Mouse (Mus musculus) embryo, embryonic 11.5 days (tissue): Measurements from ENCODE around the gene Olfr773.
"Not testable (repeated sequence)": the region's sequence is repeated elsewhere in the genome, so short reads cannot be mapped to it uniquely, and the experiment has no call there.

Source experiments
- DNase-seq: peaks from one replicate; pipeline ENCODE4 v3.0.0-alpha.2; 2012; ENCODE audit warnings: low read depth, low spot score

Gene Olfr773

DNA sequence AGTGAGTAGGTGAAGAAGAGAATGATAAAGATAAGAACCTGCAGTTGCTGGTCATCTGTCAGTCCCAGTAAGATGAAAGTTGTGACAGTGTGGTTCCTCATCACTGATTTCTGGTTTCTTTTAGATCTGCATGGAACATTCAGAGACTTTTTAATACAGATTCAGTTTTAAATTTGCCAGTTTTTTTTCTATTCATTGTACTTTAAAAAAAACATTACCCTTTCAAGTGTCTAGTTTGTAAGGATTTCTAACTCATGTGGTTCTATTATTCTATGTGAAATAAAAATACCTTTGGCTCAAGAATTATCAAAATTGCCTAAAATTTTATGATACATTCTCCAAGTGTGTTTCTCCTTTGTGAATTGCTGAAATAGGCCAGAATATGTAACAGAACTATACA, at the start of gene Olfr773:
Gene Olfr773, minus strand, starts transcription at position 101 of the 400 bp plus-strand sequence.
- not testable (repeated sequence) for DNase-seq

DNA sequence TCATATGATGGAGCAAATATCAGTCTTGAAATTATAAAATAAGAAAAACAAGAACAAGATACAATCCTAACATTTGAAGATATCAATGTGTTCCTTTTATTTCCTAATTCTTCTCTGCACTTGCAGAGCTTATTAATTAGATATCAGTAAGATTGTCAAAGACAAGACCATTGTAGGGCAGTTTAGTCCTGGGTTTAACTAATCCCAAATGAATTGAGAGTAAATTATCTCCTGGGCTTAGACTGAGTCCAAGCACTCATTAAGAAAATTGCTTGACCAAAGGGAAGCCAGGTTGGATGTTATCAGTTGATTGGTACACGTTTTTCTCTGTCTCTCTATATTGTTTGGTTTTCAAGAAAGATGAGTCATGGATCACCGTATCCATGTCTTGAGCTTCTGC, 48.7 kb upstream of the Olfr773 start, which contains the start of gene Olfr774:
Gene Olfr774, plus strand, starts transcription at position 301 of the 400 bp plus-strand sequence.
- no peak for DNase-seq

DNA sequence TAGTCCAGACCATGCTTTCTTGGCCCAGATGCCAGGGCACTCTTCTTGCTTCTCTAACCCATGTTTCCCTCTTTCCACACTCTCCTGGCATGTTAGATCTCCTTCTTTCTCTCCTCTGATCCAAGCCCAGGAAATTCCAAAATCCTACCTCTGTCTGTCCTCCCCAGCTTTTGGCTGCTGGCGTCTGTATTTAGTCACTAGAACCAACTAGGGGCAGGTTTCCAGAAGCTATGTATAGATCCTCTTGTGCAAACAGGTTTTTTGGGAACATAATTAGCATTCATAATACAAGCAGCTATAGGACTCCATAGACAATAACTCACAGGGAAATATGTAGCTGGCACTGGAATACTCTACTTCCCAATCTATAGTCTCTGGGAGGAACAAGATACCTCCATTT, 43.5 kb upstream of the Olfr773 start:
- no peak for DNase-seq

DNA sequence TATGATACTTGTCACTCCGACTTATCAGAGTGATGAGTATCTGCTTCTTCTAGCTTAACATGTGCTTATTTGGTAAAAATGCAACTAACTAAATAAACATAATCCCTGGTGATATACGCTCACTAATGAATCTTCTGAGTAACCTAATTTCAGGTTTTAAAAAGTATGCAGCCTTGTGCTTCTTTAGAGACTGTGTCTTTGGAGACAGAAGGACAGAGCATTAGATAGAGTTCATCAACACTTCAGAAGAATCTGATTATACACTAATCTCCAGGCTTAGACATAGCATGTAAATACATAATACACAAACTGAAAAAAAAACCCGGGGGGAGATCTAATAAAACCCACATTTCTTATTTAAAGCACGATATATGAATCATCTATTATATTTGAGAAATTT, 9.4 kb downstream of the Olfr773 start, which contains the start of gene Olfr772:
Gene Olfr772, minus strand, starts transcription at position 101 of the 400 bp plus-strand sequence.
- not testable (repeated sequence) for DNase-seq

DNA sequence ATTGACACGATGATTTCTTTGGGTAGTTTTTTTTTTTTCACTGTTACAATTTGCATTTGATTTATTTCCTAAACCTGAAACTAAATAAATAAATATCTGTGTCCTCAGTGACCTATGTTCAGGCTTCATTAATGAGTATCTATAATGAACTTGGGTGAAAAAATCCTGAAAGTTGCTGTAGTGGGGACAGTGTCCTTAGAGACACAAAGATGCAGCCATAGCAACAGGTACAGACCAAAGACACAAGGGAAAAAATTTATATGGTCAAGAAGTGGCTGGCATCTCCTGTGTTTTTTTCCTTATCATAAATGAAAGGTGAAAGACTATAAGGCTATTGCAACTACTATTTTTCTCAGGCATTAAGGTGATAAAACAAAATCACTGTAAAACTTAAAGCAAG, 22.6 kb downstream of the Olfr773 start, which contains the start of gene Olfr771:
Gene Olfr771, minus strand, starts transcription at position 101 of the 400 bp plus-strand sequence.
- DNase-seq = no peak

DNA sequence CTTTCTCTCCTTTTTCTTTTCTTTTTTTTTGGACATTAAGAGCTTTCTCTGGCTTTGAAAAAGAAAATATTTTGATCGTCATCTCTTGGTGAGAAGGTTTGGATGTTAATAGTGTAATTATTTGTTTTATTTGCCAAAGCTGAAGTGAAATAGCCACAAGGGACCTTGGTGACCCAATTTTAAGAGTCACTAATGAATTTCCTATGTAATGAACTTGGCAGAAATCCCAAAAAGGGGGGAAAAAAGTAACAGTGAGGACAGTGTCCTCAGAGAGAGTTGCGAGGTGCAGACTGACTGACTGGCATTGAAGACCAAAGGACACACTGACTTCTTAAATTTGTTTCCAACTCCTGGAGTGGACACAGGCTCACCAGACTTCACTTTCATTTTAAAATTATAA, 48.3 kb downstream of the Olfr773 start, which contains the start of gene Olfr770:
Gene Olfr770, minus strand, starts transcription at position 101 of the 400 bp plus-strand sequence.
- DNase-seq = no peak
